Mouse (Mus musculus): ENCODE results near the gene Neil3. TPM values are rescaled to one million over a fixed set of nuclear protein-coding genes. Genes with fewer than 3 reads are reported as not detected.
"Not testable (repeated sequence)": the region's sequence is repeated elsewhere in the genome, so short reads cannot be mapped to it uniquely, and the experiment has no call there.

Neil3 gene
- polyA plus RNA-seq, 1 experiment from 2014 or later: 4.1 TPM

GRCm38 (mm10) chr8:53607040-53607439, 31.8 kb downstream of the Neil3 start:
- CTCF ChIA-PET: interaction anchor here (0.9 to 2.1 kb wide), 4 partner anchors 11 to 57 kb away, joined by 3 to 6 read pairs (median 4); no protein-coding TSS in a partner anchor
- peak; percentile 71 for ATAC-seq
- in situ Hi-C loops (cut with MboI; ENCODE audit: low pct_unique_long_range_greater_than_20kb): no loop called here
- POLR2A ChIA-PET: interaction anchor here (0.7 kb wide), 1 partner anchor 1115 kb away, joined by 3 read pairs; no protein-coding TSS in a partner anchor
- no peaks in the 10 kb centered on the region for H3K27me3 ChIP-seq
- peak; percentile 81 for TF ChIP-seq CTCF (IDR thresholded peaks at IDR 0.05)
- DNase-seq (ENCODE audit: low read depth, low spot score): peak; percentile 3

DNA sequence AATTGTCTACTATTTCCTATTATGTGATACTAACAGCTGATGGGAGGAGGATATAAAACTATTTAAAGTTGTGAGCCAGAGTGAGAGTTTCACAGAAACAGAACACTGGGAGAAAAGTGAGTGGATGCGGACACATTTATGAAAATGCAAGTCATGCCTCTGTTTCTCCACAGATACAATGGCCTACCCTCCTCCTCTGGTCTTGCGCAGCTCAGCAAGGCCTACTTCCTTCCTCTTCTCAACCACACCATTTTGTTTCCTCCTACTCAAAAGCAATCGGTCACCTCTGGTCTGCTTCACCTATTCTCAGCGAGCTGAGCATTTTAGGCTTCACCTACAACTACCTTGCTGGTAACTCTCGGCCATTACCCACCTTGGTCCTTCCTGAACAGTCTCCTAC, 34.0 kb downstream of the Neil3 start:
- in situ Hi-C loops (cut with MboI; ENCODE audit: low pct_unique_long_range_greater_than_20kb): no loop called here
- no peaks in the 10 kb centered on the region for H3K27me3 ChIP-seq
- ATAC-seq: no peak
- POLR2A ChIA-PET: no interaction called here
- no peak for DNase-seq (ENCODE audit: low read depth, low spot score)
- TF ChIP-seq CTCF (IDR thresholded peaks at IDR 0.05): no peak
- CTCF ChIA-PET: interaction anchor here (1.2 kb wide), 1 partner anchor 10 kb away, joined by 4 read pairs; no protein-coding TSS in a partner anchor

DNA sequence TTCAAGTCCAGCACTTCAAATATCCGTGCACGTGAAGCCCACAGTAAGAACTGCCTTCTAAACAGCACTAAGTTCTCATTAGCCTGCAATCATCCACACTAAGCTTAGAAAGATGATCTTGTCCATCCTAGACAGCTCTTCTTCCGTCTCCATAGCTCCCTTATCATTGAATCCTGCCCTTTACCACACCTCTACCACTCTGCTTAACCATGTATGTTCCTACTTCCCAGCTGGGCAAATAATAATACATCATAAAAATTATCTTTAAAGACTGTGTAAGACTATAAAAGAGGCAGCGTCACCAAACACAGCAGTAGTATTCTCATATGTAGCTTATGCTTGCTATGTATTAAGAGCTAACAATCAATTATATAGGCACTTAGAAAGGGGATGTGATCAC, 35.2 kb downstream of the Neil3 start:
- CTCF ChIA-PET: interaction anchor here (0.9 to 1.3 kb wide), 3 partner anchors 9 to 32 kb away, joined by 3 to 6 read pairs (median 4); no protein-coding TSS in a partner anchor
- in situ Hi-C loops (cut with MboI; ENCODE audit: low pct_unique_long_range_greater_than_20kb): no loop called here
- H3K27me3 ChIP-seq: no peaks in the 10 kb centered on the region
- no peak for ATAC-seq
- POLR2A ChIA-PET: no interaction called here
- DNase-seq (ENCODE audit: low read depth, low spot score): no peak
- no peak for TF ChIP-seq CTCF (IDR thresholded peaks at IDR 0.05)

GRCm38 (mm10) chr8:53600826-53601225, 38.0 kb downstream of the Neil3 start:
- ATAC-seq (no peak), DNase-seq (ENCODE audit: low read depth, low spot score) (no peak)
- TF ChIP-seq CTCF (IDR thresholded peaks at IDR 0.05): no peak
- CTCF ChIA-PET: no interaction called here
- H3K27me3 ChIP-seq: no peaks in the 10 kb centered on the region
- in situ Hi-C loops (cut with MboI; ENCODE audit: low pct_unique_long_range_greater_than_20kb): no loop called here
- POLR2A ChIA-PET: no interaction called here

GRCm38 (mm10) chr8:53600025-53600811, 38.6 kb downstream of the Neil3 start:
- CTCF ChIA-PET: no interaction called here
- no peak for DNase-seq (ENCODE audit: low read depth, low spot score)
- H3K27me3 ChIP-seq: no peaks in the 10 kb centered on the region
- no peak for ATAC-seq
- POLR2A ChIA-PET: no interaction called here
- TF ChIP-seq CTCF (IDR thresholded peaks at IDR 0.05): no peak
- in situ Hi-C loops (cut with MboI; ENCODE audit: low pct_unique_long_range_greater_than_20kb): no loop called here

DNA sequence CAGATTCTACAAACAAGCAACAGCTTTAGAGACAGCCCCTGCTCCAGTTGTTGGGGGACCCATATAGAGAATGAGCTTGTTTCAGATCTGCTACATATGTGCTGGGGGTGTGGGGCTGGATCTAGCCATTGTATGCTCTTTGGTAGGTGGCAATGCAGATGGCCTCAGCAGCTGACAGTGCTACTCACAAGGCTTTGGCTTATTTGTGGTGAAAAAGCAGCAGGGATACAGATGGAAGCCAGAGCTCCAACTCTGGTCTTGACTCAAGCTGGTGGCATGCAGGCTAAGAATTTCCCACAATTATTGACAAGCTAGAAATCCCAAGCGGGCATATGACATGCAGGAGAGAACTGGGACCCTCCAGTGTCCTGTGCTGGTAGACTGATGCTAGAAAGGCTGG, 40.8 kb downstream of the Neil3 start:
- no peak for DNase-seq (ENCODE audit: low read depth, low spot score)
- ChIA-PET POLR2A (no interaction called here), CTCF (interaction anchor here (1.7 kb wide), 1 partner anchor 38 kb away, joined by 4 read pairs; no protein-coding TSS in a partner anchor)
- no peak for TF ChIP-seq CTCF (IDR thresholded peaks at IDR 0.05)
- in situ Hi-C loops (cut with MboI; ENCODE audit: low pct_unique_long_range_greater_than_20kb): no loop called here
- no peaks in the 10 kb centered on the region for H3K27me3 ChIP-seq
- no peak for ATAC-seq

DNA sequence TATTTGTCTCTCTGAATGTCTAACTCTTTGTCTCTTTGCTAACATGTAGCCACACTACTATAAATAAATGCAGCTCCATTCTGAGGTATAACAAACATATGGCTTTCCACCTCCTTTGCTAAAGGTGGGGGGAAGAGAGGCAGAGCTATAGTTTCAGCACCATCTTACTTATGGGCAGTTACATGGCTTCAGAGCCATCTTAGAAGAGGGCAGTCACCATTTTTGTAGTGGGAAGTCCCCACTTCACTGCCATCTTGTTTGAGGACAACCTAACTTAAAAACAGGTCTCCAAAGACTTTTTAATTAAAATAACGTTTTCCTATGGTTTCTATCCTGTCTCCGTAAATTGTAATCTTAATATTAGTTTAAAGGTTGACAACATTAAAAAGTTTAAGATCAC, 47.1 kb downstream of the Neil3 start:
- TF ChIP-seq CTCF (IDR thresholded peaks at IDR 0.05): no peak
- ChIA-PET POLR2A (no interaction called here), CTCF (no interaction called here)

DNA sequence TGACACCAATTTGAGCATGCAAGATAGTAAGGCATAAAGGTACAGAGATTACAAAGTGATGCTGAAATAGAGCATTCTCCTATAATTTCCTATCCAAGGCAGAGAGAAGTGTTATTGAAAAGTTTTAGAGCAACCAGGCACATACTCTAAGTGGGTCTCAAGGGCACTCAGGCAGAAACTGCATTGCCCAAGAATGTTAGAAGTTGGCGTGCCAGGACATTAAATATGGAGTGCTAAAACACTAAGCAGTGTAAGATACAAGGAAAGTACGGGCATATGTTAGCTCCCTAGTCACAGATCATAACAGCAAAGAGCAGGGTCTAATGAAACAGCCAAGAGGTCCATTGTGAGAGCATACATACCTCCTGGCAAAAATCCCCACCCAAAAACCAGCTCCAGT, 65.3 kb downstream of the Neil3 start:
- ATAC-seq (no peak), DNase-seq (ENCODE audit: low read depth, low spot score) (no peak)
- H3K27me3 ChIP-seq: peaks cover 20% of the 10 kb centered on the region
- no peak for TF ChIP-seq CTCF (IDR thresholded peaks at IDR 0.05)
- ChIA-PET POLR2A (no interaction called here), CTCF (interaction anchor here (1.5 kb wide), 1 partner anchor 69 kb away, joined by 3 read pairs; no protein-coding TSS in a partner anchor)
- in situ Hi-C loops (cut with MboI; ENCODE audit: low pct_unique_long_range_greater_than_20kb): no loop called here

More for the DNA sequence above, 47.1 kb downstream of the Neil3 start:
- no peaks in the 10 kb centered on the region for H3K27me3 ChIP-seq
- in situ Hi-C loops (cut with MboI; ENCODE audit: low pct_unique_long_range_greater_than_20kb): no loop called here
- DNase-seq (ENCODE audit: low read depth, low spot score): no peak
- no peak for ATAC-seq

DNA sequence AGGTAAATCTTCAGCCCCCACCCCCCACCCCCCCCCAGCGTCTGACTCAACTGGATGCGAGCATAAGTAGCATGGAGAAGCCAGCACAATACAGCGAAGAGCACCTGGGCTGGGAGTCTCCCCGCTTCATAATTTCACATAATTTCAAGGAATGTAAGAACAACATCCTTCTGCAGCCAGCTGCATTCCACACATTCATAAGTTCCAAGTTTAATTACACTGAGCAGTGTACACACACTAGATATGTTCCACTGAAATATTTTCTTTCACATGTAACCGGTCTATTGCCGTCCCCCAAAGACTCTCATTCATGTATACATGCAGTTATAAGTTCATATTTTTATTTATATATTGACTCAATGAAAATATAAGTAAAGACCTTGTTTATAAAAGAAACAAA, 72.6 kb downstream of the Neil3 start:
- TF ChIP-seq CTCF (IDR thresholded peaks at IDR 0.05): no peak
- in situ Hi-C loops (cut with MboI; ENCODE audit: low pct_unique_long_range_greater_than_20kb): no loop called here
- H3K27me3 ChIP-seq: no peaks in the 10 kb centered on the region
- DNase-seq (ENCODE audit: low read depth, low spot score): no peak
- ChIA-PET CTCF (no interaction called here), POLR2A (no interaction called here)
- ATAC-seq: peak; percentile 69

DNA sequence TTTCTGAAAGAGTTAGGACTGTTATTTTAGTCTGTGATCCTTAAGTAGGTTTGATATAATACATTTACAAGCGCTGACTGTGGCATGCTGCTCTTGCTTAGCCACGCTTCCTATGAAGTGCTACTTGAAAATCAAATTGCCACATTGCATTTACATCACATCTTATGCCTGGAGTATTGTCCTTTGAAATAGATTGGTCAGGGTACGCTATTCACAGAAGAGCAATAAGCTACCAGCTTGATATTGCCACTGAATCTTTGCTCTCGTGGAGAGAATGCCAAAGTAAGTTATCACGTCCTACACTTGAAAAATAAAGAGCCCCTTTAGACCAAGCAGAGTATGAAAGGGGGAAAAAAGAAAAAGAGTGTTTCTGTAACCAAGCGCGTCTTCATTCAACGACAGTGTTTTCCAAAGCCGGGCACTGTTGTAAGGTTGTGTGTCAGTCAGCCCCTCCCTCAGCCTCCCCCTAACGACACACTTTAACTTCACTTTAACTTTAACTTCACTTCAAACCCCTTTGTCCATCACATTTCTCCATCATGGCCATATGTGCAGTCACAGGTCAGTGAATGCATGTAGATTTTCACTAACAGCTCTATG, 76.3 kb downstream of the Neil3 start:
- ChIA-PET POLR2A (no interaction called here), CTCF (interaction anchor here (1.4 kb wide), 1 partner anchor 15 kb away, joined by 3 read pairs; no protein-coding TSS in a partner anchor)
- H3K27me3 ChIP-seq: no peaks in the 10 kb centered on the region
- in situ Hi-C loops (cut with MboI; ENCODE audit: low pct_unique_long_range_greater_than_20kb): no loop called here
- DNase-seq (ENCODE audit: low read depth, low spot score) (no peak), ATAC-seq (no peak)
- TF ChIP-seq CTCF (IDR thresholded peaks at IDR 0.05): no peak

- peaks cover 37% of the 10 kb centered on the region for H3K27me3 ChIP-seq
Observed at GRCm38 (mm10) chr8:53539585-53539984, 99.3 kb downstream of the Neil3 start.

GRCm38 (mm10) chr8:53538049-53538448, 100.8 kb downstream of the Neil3 start:
- POLR2A ChIA-PET; CTCF ChIA-PET; in situ Hi-C loops (cut with MboI; ENCODE audit: low pct_unique_long_range_greater_than_20kb); DNase-seq (ENCODE audit: low read depth, low spot score); ATAC-seq: not testable (repeated sequence)
- H3K27me3 ChIP-seq: peaks cover 32% of the 10 kb centered on the region

More at GRCm38 (mm10) chr8:53539585-53539984, 99.3 kb downstream of the Neil3 start:
- no peak for ATAC-seq
- no peak for TF ChIP-seq CTCF (IDR thresholded peaks at IDR 0.05)
- in situ Hi-C loops (cut with MboI; ENCODE audit: low pct_unique_long_range_greater_than_20kb): no loop called here
- POLR2A ChIA-PET: no interaction called here
- CTCF ChIA-PET: no interaction called here
- DNase-seq (ENCODE audit: low read depth, low spot score): no peak
